Mouse (Mus musculus) kidney, postnatal 25 days (tissue): ENCODE results near the gene Msx1.

Experiments
- DNase-seq, 2 experiments: peaks; one replicate each; pipeline ENCODE4 v3.0.0; 2021; ENCODE audit warnings: mixed read lengths in 2 of 2

Gene Msx1

DNA sequence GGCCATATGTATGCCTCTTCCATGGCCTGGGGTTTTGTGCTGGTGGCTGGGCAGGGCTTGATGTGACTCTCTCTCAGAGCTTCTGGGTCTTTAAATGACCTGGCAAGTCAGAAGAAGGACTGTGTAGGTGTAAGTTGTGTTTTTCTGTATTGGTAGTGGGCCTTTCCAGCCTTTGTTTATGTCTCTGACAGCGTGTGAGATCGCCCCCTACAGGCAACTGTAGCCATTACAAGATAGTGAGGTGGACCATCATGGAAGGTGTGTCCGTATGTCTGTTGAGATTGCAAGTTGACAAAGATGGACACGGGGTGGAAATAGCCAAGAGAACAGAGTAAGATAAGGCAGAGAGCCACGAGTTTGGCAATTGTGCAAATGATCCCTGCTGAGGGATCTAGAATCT lies 32.2 kb downstream of the Msx1 start:
- DNase-seq, result no peak

- DNase-seq, result no peak
These were observed 39.5 kb downstream of the Msx1 start for GRCm38 (mm10) chr5:37784847-37785391.

DNA sequence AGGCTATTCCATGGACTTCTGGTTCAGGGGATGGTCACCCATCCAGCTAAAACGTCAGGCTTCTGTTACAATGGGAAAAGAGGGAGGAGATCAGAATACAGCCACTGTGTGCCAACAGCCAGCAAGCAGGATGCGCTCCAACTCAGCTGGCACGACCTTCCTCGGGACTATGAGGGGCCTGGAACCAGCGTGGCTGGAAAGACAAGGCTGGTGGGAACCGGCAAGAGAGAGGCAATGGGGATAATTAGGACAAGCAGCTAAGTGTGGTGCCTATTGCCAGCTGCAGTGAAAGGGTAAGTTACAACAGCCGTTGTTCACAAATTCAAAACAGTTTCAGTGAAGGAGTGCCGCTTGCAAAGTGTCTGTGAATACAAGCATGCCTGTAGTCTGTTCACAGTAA lies 41.1 kb downstream of the Msx1 start:
- DNase-seq, result no peak

- no peak for DNase-seq
These were observed 48.7 kb downstream of the Msx1 start for GRCm38 (mm10) chr5:37775681-37776080.

DNA sequence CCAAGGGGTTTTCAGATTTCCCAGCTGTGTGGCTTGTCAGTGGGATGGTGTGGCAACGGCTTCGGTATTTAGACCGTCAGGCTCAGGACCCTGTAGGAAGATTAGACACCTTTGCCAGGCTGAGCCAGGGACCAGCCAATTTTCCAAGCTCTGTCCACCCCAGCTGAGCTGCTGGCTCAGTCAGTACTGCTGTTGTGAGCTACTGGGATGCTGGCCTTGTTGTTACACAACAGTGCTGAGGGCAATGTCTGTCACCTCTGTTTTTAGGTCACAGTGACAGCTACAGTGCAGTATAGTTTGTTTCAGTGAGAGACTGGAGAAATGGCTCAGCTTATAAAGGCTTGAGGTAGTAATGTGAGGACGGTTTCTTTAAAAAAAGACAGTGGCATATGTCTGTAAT lies 50.4 kb downstream of the Msx1 start:
- no peak for DNase-seq

GRCm38 (mm10) chr5:37770870-37771269 lies 53.5 kb downstream of the Msx1 start:
- no peak for DNase-seq
